ENCODE assay signal across 18 mouse cellular contexts in the genomic region with DNA sequence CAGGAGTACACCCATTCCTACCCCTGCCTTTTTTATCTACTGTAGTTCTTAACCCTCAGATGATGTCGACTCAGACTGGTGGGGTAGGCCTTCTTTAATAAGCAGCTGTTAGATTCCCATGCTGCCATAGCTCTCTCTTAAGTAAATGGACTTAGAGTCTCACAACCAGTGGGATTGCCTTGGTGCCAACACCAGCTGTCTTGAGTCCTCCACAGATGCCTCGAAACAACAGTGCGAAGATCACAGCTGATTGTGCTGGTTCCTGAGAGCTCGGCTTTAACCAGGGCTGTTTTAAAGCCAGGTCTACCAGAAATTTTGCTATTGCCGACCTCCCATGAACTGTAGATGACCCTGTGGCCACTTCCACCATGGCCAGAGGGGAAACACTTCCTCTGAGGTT.
DNase-seq lines count a peak whose midpoint lies in the region; ATAC-seq and TF ChIP-seq lines count a peak whose summit lies in the region.
"Had no signal": no experiment of that assay in that cellular context is flagged by ENCODE, and none has a peak within 500 bp of the region (broad histone marks: within the 10 kb centered on the region; RNA-seq: fewer than 3 reads in every experiment).

No protein-coding gene starts in this region.

- H3K27me3 ChIP-seq in lung, postnatal 0 days (replicated peaks; ENCODE audit: insufficient read depth, low read length) = no peaks in the 10 kb centered on the region
- H3K27me3 ChIP-seq in myocyte (ENCODE audit: control insufficient read depth, insufficient read depth, insufficient read length) = no peaks in the 10 kb centered on the region
- H3K27me3 ChIP-seq: Patski had no signal

- H3K9me3 ChIP-seq in lung, postnatal 0 days (ENCODE audit: low read length) = no peaks in the 10 kb centered on the region

- H3K79me2 ChIP-seq in myocyte (ENCODE audit: control insufficient read depth, insufficient read depth) = no peaks in the 10 kb centered on the region

- 73% methylated on average over 5 of the region's 5 CpGs for WGBS in lung, postnatal 0 days

- H3K9ac ChIP-seq in lung, postnatal 0 days (replicated peaks; ENCODE audit: low read depth) = no peak overlapping the region

- no peak for DNase-seq in lung, postnatal 0 days (ENCODE audit: low spot score)
- no peak for DNase-seq in lung, postnatal 36 days
- DNase-seq in urinary bladder, postnatal 14 days (ENCODE audit: low spot score) = no peak
- DNase-seq: adrenal gland, adult 2 months; adrenal gland, adult 8-10 months; adrenal gland, postnatal 10 days; adrenal gland, postnatal 14 days; adrenal gland, postnatal 25 days; adrenal gland, postnatal 36 days; B cell, adult 2 months; cerebellum, adult 11 months; cerebellum, adult 11-12 months; cerebellum, adult 18-20 months had no signal

- H3K36me3 ChIP-seq in lung, postnatal 0 days (ENCODE audit: insufficient read depth, low read length) = no peaks in the 10 kb centered on the region
- no peaks in the 10 kb centered on the region for H3K36me3 ChIP-seq in myocyte (ENCODE audit: control insufficient read depth, insufficient read depth)
- H3K36me3 ChIP-seq: G1E had no signal

- no peak overlapping the region for H3K27ac ChIP-seq in lung, postnatal 0 days (ENCODE audit: low read length)

- no peak for TF ChIP-seq EP300 in lung, postnatal 0 days (IDR thresholded peaks at IDR 0.05)

- TF ChIP-seq POLR2A in myocyte (IDR thresholded peaks at IDR 0.05; ENCODE audit: insufficient read length, low read depth) = no peak

- no peak overlapping the region for H3K4me2 ChIP-seq in lung, postnatal 0 days (replicated peaks; ENCODE audit: low read depth, low read length)
- H3K4me2 ChIP-seq in myocyte (ENCODE audit: low read depth) = peak overlapping the region; percentile 43

- ATAC-seq in lung, postnatal 0 days = peak; percentile 26; the same call in 1 of the 2 replicates
- ATAC-seq: activated CD4-positive, CD25-positive, alpha-beta regulatory T cell, adult 4 months; CD4-positive, CD25-positive, alpha-beta regulatory T cell, adult 4 months; Patski had no signal

- H3K4me3 ChIP-seq in lung, postnatal 0 days (ENCODE audit: low read depth, low read length) = no peak overlapping the region
- H3K4me3 ChIP-seq in myocyte = no peak overlapping the region

- no peak overlapping the region for H3ac ChIP-seq in myocyte (ENCODE audit: control insufficient read depth, insufficient read length)

- no peak for TF ChIP-seq CTCF in lung, postnatal 0 days (IDR thresholded peaks at IDR 0.05)

- no peaks in the 10 kb centered on the region for H3K4me1 ChIP-seq in lung, postnatal 0 days (ENCODE audit: insufficient read depth, low read depth, low read length)

TF ChIP-seq in myocyte, 11 proteins besides CTCF, POLR2A, EP300 and RAD21:
- TF ChIP-seq TCF3 (IDR thresholded peaks at IDR 0.05; ENCODE audit: insufficient read length, low read depth) = peak; percentile 4
- TF ChIP-seq MYOG (IDR thresholded peaks at IDR 0.05; ENCODE audit: control insufficient read depth in 1 of 3, insufficient read depth in 1 of 3, insufficient read length in 2 of 3, low read depth in 2 of 3) = peak in 2 of 3 experiments; percentile 32 to 69
- peak in 2 of 3 experiments; percentile 73 to 77 for TF ChIP-seq MYOD1 (IDR thresholded peaks at IDR 0.05; ENCODE audit: control insufficient read depth in 1 of 3, insufficient read length in 2 of 3, low read depth in 2 of 3)
- TF ChIP-seq SRF (IDR thresholded peaks at IDR 0.05; ENCODE audit: control insufficient read depth, insufficient read length, low read depth) = no peak
